Mouse (Mus musculus) ovary, adult 2 months (tissue): ENCODE measurements around the gene Paqr5. TPM values are rescaled to one million over a fixed set of nuclear protein-coding genes. Genes with fewer than 3 reads are reported as not detected.

Experiments used
- polyA plus RNA-seq: library from polyadenylated mRNA; depleted of rRNA; stranded (reverse); fragments of >200 nt; gene quantifications from 2 replicates; pipeline ENCODE4 v1.2.3, GENCODE M21; 2012; rRNA removed

Paqr5 gene
- 10.5 and 10.7 TPM in 2 replicates for polyA plus RNA-seq

GRCm38 (mm10) chr9:62026600-62026999 lies at the start of gene Paqr5:
Gene Paqr5, minus strand, starts transcription at chr9:62026856.

DNA sequence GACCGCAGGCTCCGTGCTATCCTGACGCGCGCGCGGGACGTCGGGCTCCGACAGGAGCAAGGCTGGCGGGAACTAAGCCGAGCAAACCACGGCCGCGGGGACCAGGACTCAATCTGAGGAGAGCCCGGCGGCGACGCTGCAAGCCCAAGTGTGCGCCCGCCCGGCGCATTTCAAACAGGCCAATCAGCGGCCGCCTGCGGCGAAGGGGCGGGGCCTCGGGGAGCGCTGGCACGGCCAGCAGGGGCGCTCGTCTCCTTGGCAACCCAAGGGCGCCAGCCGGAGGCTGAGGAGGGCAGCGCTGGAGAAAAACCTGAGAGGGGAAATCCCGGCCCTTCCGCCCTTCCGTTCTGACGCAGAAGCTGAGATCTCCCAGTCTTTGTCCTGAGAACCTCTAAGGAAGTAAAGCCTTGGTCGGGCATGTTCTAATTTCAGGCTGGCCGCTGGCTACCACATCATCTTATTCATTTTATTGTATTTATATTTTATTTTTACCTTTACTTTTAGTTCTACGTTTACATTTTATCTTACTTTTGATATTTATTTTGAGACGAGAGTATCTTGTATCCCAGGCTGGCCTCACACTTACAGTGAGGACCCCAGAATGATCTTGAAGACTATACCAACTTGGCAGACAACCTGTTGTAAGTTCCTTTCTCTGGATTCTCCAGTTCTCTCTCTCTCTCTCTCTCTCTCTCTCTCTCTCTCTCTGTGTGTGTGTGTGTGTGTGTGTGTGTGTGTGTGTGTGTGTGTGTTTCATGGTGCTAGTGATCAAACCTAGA lies 79.8 kb downstream of the Paqr5 start, which contains the start of gene Kif23:
Kif23 (minus strand) TSS at position 152 of the 779 bp plus-strand sequence.

DNA sequence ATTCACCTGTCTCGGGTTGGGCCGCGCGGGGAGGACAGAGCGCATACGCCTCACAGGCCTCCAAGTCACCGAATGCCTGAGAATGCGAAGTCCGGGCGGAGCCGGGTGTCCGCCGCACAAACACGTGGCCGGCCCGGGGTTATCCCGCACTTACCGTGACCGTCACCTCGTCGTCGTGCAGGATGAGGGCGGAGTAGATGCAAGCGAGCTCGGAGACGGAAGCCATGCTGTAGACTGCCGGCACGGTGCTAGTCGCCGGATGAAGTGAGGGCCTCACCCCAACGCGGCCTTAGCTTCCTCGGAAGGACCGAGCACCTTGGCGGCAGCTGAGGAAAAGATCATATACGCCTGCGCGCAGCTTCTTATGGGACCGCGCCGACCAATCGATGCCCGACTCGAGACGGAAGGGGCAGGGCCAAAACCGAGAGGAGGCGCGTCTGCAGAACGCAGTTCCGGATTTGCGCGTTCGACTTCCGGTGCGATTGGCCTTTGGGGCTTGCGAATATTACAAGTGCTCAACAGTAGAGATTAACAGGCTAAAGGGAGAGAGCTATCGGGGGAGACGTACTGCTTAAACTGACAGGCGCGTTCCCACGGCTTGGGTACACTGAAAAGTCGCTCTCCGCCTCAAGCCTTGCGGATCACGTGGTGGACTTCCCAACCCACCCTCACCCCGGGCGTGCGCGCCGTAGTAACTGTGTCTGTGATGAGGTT lies 112.3 kb downstream of the Paqr5 start, which contains the start of gene Rplp1:
Rplp1 (minus strand) TSS at position 340 of the 714 bp plus-strand sequence.

Other genes starting within 250 kb of the Paqr5 start
- 10,326 and 16,335 TPM in 2 replicates for gene Rplp1, start 112.3 kb downstream of the Paqr5 start, polyA plus RNA-seq
- 1.4 and 2.9 TPM in 2 replicates for gene Kif23, start 80.1 kb downstream of the Paqr5 start, polyA plus RNA-seq
- 2.8 and 4.2 TPM in 2 replicates for gene Glce, start 95.8 kb upstream of the Paqr5 start, polyA plus RNA-seq